Mouse (Mus musculus): ENCODE results near the gene Ubtf. TPM values are rescaled to one million over a fixed set of nuclear protein-coding genes. Genes with fewer than 3 reads are reported as not detected.
"Not testable (repeated sequence)": the region's sequence is repeated elsewhere in the genome, so short reads cannot be mapped to it uniquely, and the experiment has no call there.

Ubtf gene
- total RNA-seq, 1 experiment from 2014 or later: 184 TPM

GRCm38 (mm10) chr11:102297577-102298556 lies 21.7 kb downstream of the Ubtf start:
- peak; percentile 2; the same call in 1 of the 2 replicates for ATAC-seq (replicated peaks; ENCODE audit: low read depth, poor library complexity, severe bottlenecking)

GRCm38 (mm10) chr11:102296491-102297472 lies 22.8 kb downstream of the Ubtf start, which contains the start of gene Atxn7l3:
Gene Atxn7l3 (minus strand): TSS chr11:102296631.
- peak; percentile 83 for ATAC-seq (replicated peaks; ENCODE audit: low read depth, poor library complexity, severe bottlenecking)

GRCm38 (mm10) chr11:102295598-102296471 lies 23.7 kb downstream of the Ubtf start:
- ATAC-seq (replicated peaks; ENCODE audit: low read depth, poor library complexity, severe bottlenecking): no peak

GRCm38 (mm10) chr11:102294887-102295597 lies 24.5 kb downstream of the Ubtf start:
- peak; percentile 29 for ATAC-seq (replicated peaks; ENCODE audit: low read depth, poor library complexity, severe bottlenecking)

GRCm38 (mm10) chr11:102294416-102294815 lies 25.1 kb downstream of the Ubtf start:
- no peak for ATAC-seq (replicated peaks; ENCODE audit: low read depth, poor library complexity, severe bottlenecking)

- no peak for ATAC-seq (replicated peaks; ENCODE audit: low read depth, poor library complexity, severe bottlenecking)
Measured at GRCm38 (mm10) chr11:102293971-102294370, 25.6 kb downstream of the Ubtf start.

GRCm38 (mm10) chr11:102291051-102291535 lies 28.4 kb downstream of the Ubtf start:
- ATAC-seq (replicated peaks; ENCODE audit: low read depth, poor library complexity, severe bottlenecking): no peak

- no peak for ATAC-seq (replicated peaks; ENCODE audit: low read depth, poor library complexity, severe bottlenecking)
Measured at GRCm38 (mm10) chr11:102290141-102290540, 29.4 kb downstream of the Ubtf start.

- ATAC-seq (replicated peaks; ENCODE audit: low read depth, poor library complexity, severe bottlenecking): no peak
Measured at GRCm38 (mm10) chr11:102289511-102290100, 29.9 kb downstream of the Ubtf start.

GRCm38 (mm10) chr11:102288913-102289312 lies 30.6 kb downstream of the Ubtf start:
- ATAC-seq (replicated peaks; ENCODE audit: low read depth, poor library complexity, severe bottlenecking): no peak

- ATAC-seq (replicated peaks; ENCODE audit: low read depth, poor library complexity, severe bottlenecking): no peak
Measured at GRCm38 (mm10) chr11:102288027-102288804, 31.3 kb downstream of the Ubtf start.

- no peak for ATAC-seq (replicated peaks; ENCODE audit: low read depth, poor library complexity, severe bottlenecking)
Measured at GRCm38 (mm10) chr11:102287485-102287884, 32.1 kb downstream of the Ubtf start.

GRCm38 (mm10) chr11:102285095-102285834 lies 34.3 kb downstream of the Ubtf start:
- ATAC-seq (replicated peaks; ENCODE audit: low read depth, poor library complexity, severe bottlenecking): peak; percentile 60

GRCm38 (mm10) chr11:102284501-102285094 lies 34.9 kb downstream of the Ubtf start, which contains the start of gene Tmub2:
Gene Tmub2 (plus strand): TSS chr11:102284931.
- peak; percentile 84 for ATAC-seq (replicated peaks; ENCODE audit: low read depth, poor library complexity, severe bottlenecking)

- ATAC-seq (replicated peaks; ENCODE audit: low read depth, poor library complexity, severe bottlenecking): no peak
Measured at GRCm38 (mm10) chr11:102283922-102284321, 35.6 kb downstream of the Ubtf start.

GRCm38 (mm10) chr11:102280267-102280666 lies 39.3 kb downstream of the Ubtf start:
- not testable (repeated sequence) for ATAC-seq (replicated peaks; ENCODE audit: low read depth, poor library complexity, severe bottlenecking)

All from common myeloid progenitor, adult 5-6 weeks (primary cell).